Mouse (Mus musculus) lung, postnatal 0 days (tissue): ENCODE results near the gene Fbxo46. TPM values are rescaled to one million over a fixed set of nuclear protein-coding genes. Genes with fewer than 3 reads are reported as not detected.

ENCODE experiments used
- ATAC-seq: fragments of 200-750 bp; cut with Nextera tagmentation; 2 replicates; pipeline ENCODE4 v1.8.0; 2017; ENCODE audit warnings: moderate library complexity
- DNase-seq: peaks from one replicate; pipeline ENCODE4 v3.0.0-alpha.2; 2016; ENCODE audit warnings: low spot score
- H3K27ac ChIP-seq: fragments of 300-500 bp; sonication (generic); 2 replicates; pipeline ENCODE4 v1.5.1; 2014; ENCODE audit warnings: antibody characterized with exemption, mild to moderate bottlenecking, low read length, mixed read lengths
- H3K27me3 ChIP-seq: fragments of 300-500 bp; sonication (generic); replicated peaks from 2 replicates; pipeline ENCODE4 v1.6.1; 2014; ENCODE audit warnings: low read length, mixed read lengths; ENCODE audit not compliant: insufficient read depth
- H3K36me3 ChIP-seq: fragments of 300-500 bp; sonication (generic); 2 replicates; pipeline ENCODE4 v1.6.1; 2014; ENCODE audit warnings: low read length, mixed read lengths; ENCODE audit not compliant: insufficient read depth
- H3K4me1 ChIP-seq: fragments of 300-500 bp; sonication (generic); 2 replicates; pipeline ENCODE4 v1.6.1; 2014; ENCODE audit warnings: antibody characterized with exemption, low read depth, low read length, mixed read lengths; ENCODE audit not compliant: insufficient read depth
- H3K4me2 ChIP-seq: fragments of 300-500 bp; sonication (generic); replicated peaks from 2 replicates; pipeline ENCODE4 v1.6.1; 2014; ENCODE audit warnings: low read depth, mild to moderate bottlenecking, low read length, moderate library complexity, mixed read lengths
- H3K4me3 ChIP-seq: fragments of 300-500 bp; sonication (generic); 2 replicates; pipeline ENCODE4 v1.5.1; 2014; ENCODE audit warnings: low read depth, low read length
- H3K9ac ChIP-seq: fragments of 300-500 bp; sonication (generic); replicated peaks from 2 replicates; pipeline ENCODE4 v1.6.1; 2014; ENCODE audit warnings: low read depth, mild to moderate bottlenecking
- H3K9me3 ChIP-seq: fragments of 300-500 bp; sonication (generic); 2 replicates; pipeline ENCODE4 v1.6.1; 2016; ENCODE audit warnings: low read length, mixed read lengths
- CTCF ChIP-seq: IDR thresholded peaks from 2 replicates; pipeline ENCODE4 v1.5.1; 2016; ENCODE audit warnings: antibody characterized with exemption, mild to moderate bottlenecking
- EP300 ChIP-seq: IDR thresholded peaks from 2 replicates; pipeline ENCODE4 v1.6.1; 2016; ENCODE audit warnings: antibody characterized with exemption, mild to moderate bottlenecking, control low read depth
- WGBS: fragments of 180-500 bp; shearing (Covaris S2); extraction: QIAGEN DNeasy Blood & Tissue Kit; methylation state at CpG from one replicate; pipeline ENCODE4 v1.1.7; 2014; 5-methylcytosine and 5-hydroxymethylcytosine counted together
- polyA plus RNA-seq: library from polyadenylated mRNA; unstranded; fragments of >200 nt; fragmentation: Nextera tagmentation; extraction: Ambion mirVana; gene quantifications from 2 replicates; pipeline ENCODE4 v1.2.1, GENCODE M21; 2015

Gene Fbxo46
- polyA plus RNA-seq, 1 experiment from 2014 or later, result 9.9 TPM

DNA sequence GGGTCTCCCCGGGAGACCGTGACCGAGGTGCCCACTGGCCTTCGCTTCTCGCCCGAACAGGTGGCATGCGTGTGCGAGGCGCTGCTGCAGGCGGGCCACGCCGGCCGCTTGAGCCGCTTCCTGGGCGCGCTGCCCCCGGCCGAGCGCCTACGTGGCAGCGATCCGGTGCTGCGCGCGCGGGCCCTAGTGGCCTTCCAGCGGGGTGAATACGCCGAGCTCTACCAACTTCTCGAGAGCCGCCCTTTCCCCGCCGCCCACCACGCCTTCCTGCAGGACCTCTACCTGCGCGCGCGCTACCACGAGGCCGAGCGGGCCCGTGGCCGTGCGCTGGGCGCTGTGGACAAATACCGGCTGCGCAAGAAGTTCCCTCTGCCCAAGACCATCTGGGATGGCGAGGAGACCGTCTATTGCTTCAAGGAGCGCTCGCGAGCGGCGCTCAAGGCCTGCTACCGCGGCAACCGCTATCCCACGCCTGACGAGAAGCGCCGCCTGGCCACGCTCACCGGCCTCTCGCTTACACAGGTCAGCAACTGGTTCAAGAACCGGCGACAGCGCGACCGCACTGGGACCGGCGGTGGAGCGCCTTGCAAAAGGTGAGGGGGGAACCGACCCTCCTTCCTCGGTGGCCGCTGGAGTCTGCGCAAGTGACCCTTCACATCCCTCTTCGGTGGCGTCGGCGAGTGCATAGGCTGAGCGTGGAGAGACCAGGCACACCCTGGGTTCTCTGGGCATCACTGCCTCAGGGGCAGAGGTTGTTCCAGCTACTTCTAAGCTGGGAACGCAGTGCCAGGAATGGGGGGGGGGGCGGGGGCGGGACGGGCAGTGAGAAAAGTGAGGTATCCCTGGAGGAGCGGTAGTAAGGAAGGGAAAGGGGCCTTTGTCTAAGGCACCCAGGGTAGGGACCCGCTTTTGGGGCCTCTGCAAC lies 24.6 kb upstream of the Fbxo46 start:
- no peaks in the 10 kb centered on the region for H3K9me3 ChIP-seq
- peak; percentile 64 for DNase-seq
- H3K27me3 ChIP-seq, result no peaks in the 10 kb centered on the region
- peak overlapping the region; percentile 92 for H3K27ac ChIP-seq
- 0 out of 2 replicates have a peak, but pooled peaks have one; percentile 2 for ATAC-seq
- H3K4me2 ChIP-seq, result peak overlapping the region; percentile 93
- TF ChIP-seq CTCF (no peak; the same call in none of the 2 replicates), EP300 (no peak)
- no peaks in the 10 kb centered on the region for H3K36me3 ChIP-seq
- H3K4me1 ChIP-seq, result peaks cover 14% of the 10 kb centered on the region
- peak overlapping the region; percentile 69 for H3K4me3 ChIP-seq
- under 1% methylated on average over 79 of the region's 87 CpGs for WGBS
- peak overlapping the region; percentile 55 for H3K9ac ChIP-seq

DNA sequence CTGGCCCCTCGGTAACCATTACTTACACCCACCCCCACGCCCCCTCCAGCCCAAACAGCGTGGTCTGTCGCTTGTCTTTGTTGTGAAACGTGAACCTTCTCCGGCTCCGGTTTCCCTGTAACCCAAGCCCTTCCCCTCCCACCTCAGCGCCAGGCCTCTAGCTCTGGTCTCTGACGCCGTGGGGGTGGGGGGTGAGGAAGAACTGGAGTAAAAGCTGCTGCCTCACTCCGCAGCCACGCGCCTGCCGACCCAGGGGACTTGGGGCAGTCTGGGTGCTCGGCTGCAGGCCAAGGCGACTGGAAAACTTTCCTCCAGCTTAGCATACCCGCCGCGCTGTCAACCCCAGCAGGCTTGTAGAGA lies 23.9 kb upstream of the Fbxo46 start:
- peak overlapping the region; percentile 93 for H3K4me2 ChIP-seq
- no peaks in the 10 kb centered on the region for H3K36me3 ChIP-seq
- peak; percentile 78 for DNase-seq
- no peaks in the 10 kb centered on the region for H3K9me3 ChIP-seq
- no peak for ATAC-seq
- H3K9ac ChIP-seq, result 0 out of 2 replicates have a peak overlapping the region, but pooled peaks have one; percentile 55
- under 1% methylated on average over 19 of the region's 19 CpGs for WGBS
- peak overlapping the region; percentile 92; the same call in 1 of the 2 replicates for H3K27ac ChIP-seq
- H3K27me3 ChIP-seq, result no peaks in the 10 kb centered on the region
- H3K4me1 ChIP-seq, result peaks cover 14% of the 10 kb centered on the region
- no peak for TF ChIP-seq CTCF
- no peak for TF ChIP-seq EP300
- peak overlapping the region; percentile 69 for H3K4me3 ChIP-seq

DNA sequence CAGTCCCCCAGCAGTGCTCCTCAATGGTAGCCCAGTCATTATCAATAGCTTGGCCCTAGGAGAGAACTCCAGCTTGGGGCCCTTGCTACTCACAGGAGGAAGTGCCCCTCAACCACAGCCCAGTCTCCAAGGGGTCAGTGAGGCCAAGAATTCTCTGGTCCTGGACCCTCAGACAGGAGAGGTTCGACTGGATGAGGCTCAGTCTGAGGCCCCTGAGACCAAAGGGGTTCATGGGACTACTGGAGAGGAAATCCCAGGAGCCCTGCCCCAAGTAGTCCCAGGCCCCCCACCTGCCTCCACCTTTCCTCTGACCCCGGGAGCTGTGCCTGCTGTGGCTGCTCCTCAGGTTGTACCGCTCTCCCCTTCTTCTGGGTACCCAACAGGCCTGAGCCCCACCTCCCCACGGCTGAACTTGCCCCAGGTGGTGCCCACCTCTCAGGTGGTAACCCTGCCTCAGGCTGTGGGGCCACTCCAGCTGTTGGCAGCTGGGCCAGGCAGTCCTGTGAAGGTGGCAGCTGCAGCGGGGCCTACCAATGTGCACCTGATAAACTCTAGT lies 23.2 kb upstream of the Fbxo46 start:
- 66% methylated on average over 5 of the region's 5 CpGs for WGBS
- no peak overlapping the region for H3K4me3 ChIP-seq
- TF ChIP-seq CTCF (no peak), EP300 (no peak)
- ATAC-seq, result no peak
- no peak overlapping the region for H3K27ac ChIP-seq
- H3K4me1 ChIP-seq, result peaks cover 14% of the 10 kb centered on the region
- H3K9me3 ChIP-seq, result no peaks in the 10 kb centered on the region
- peak overlapping the region; percentile 93 for H3K4me2 ChIP-seq
- no peak overlapping the region for H3K9ac ChIP-seq
- no peaks in the 10 kb centered on the region for H3K36me3 ChIP-seq
- no peak for DNase-seq
- no peaks in the 10 kb centered on the region for H3K27me3 ChIP-seq

DNA sequence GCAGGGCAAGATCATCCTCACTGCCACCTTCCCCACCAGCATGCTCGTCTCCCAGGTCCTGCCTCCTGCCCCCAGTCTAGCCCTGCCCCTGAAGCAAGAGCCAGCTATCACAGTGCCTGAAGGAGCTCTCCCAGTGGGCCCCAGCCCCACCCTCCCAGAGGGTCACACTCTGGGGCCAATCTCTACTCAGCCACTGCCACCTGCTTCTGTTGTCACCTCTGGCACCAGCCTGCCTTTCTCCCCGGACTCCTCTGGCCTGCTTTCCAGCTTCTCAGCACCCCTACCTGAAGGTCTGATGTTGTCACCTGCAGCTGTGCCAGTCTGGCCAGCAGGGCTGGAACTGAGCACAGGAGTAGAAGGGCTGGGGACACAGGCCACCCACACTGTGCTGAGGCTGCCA lies 22.4 kb upstream of the Fbxo46 start:
- DNase-seq, result no peak
- Histone ChIP-seq H3K4me3 (no peak overlapping the region), H3K27me3 (no peaks in the 10 kb centered on the region), H3K9ac (no peak overlapping the region), H3K9me3 (no peaks in the 10 kb centered on the region), H3K4me2 (no peak overlapping the region), H3K36me3 (no peaks in the 10 kb centered on the region), H3K27ac (no peak overlapping the region), H3K4me1 (peaks cover 14% of the 10 kb centered on the region)
- no peak for TF ChIP-seq EP300
- no peak for TF ChIP-seq CTCF
- WGBS, result 63% methylated on average over 2 of the region's 2 CpGs
- no peak for ATAC-seq

DNA sequence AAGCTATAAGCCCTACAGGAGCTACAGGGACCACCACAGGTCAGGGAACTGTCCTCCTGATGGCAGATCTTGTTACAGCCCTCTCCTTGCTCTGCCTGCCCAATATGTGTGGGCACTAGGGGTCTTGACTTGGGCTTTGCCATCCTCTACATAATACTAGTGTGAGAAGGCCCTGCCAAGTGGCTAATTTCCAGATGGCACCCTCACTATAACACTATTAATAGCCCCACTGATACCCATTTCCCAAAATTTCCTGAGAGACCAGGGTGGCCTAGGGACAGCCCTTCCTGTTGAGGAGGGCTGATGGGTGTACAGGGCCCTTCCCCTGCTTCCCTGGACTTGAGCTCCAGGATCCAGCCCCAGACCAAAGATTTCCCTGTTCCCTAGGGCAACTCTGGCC lies 21.8 kb upstream of the Fbxo46 start:
- TF ChIP-seq EP300 (no peak), CTCF (no peak)
- Histone ChIP-seq H3K27ac (no peak overlapping the region), H3K9ac (no peak overlapping the region), H3K27me3 (no peaks in the 10 kb centered on the region), H3K36me3 (no peaks in the 10 kb centered on the region), H3K4me2 (no peak overlapping the region), H3K4me3 (no peak overlapping the region), H3K9me3 (no peaks in the 10 kb centered on the region), H3K4me1 (peaks cover 12% of the 10 kb centered on the region)
- ATAC-seq, result no peak
- DNase-seq, result no peak

DNA sequence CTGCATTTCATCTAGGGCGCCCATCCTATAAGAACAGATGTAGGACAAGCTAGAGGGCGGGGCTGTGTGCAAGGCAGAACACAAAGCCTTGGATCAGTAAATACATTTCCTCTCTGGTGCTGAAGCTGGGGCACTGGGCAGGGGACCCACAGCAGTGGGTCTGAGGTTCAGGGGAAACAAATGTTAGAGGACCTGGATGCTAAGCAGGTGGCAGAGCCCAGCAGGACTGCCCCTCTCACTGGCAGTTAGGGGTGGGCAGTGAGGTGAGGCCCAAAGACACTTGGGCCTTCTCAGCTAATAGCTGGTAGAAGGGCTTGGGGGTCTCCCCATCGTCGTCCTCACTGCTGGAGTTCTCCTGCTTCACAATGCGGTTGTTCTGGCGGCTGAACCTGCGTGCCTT lies 20.8 kb upstream of the Fbxo46 start:
- ATAC-seq, result no peak
- Histone ChIP-seq H3K36me3 (no peaks in the 10 kb centered on the region), H3K4me1 (peaks cover 11% of the 10 kb centered on the region), H3K4me3 (no peak overlapping the region), H3K9ac (no peak overlapping the region), H3K4me2 (no peak overlapping the region), H3K9me3 (no peaks in the 10 kb centered on the region), H3K27me3 (no peaks in the 10 kb centered on the region), H3K27ac (no peak overlapping the region)
- TF ChIP-seq EP300 (no peak), CTCF (no peak)
- WGBS, result 68% methylated on average over 7 of the region's 7 CpGs
- no peak for DNase-seq
